Mouse (Mus musculus): Measurements from ENCODE around the gene H2-DMb2. TPM values are rescaled to one million over a fixed set of nuclear protein-coding genes. Genes with fewer than 3 reads are reported as not detected.

H2-DMb2 gene
- polyA plus RNA-seq, 1 experiment = 123 TPM

DNA sequence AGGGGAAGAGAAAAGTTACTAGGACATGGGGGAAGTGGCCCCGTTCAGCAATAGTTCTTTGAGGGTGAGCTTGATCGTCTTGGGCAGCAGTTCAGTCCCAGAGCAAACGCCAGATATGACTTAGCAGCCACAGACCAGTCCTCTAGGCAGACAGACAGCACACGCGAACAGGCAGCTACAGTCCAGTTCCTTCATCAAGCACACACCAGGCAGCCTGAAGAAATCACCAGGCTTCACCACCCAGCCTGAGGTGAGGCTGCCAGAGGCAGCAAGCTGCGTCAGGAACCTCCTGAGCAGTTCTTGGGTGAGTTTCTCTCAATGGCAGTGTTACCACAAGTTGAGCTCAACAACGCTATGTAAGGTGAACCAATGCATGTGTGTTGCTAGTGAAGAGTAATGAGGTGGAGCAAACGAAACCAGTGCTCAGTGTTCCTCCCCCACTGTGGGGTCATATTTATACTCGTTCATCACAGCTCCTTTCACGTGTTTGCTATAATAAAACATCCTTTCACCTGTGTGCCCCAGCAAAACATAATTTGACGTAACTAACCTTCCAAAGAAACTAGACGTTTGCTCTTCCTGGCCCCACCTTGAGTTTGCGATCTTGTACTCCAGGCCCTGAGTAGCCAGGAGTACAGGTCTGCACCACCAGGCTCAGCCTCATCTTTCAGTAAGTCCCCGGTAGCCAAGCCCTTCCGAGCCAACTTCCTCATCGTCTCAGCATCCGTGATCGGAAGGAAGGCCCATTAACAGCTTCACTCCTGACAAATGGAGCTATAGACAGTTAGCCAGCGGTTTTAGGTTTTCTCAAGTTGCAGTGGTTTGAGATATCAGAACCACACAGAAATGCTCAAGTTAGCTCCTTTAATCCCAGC, 12.8 kb upstream of the H2-DMb2 start:
- peak overlapping the region; percentile 79; the same call in 1 of the 2 replicates for H3K27ac ChIP-seq (ENCODE audit: control insufficient read depth, insufficient read depth, low read length)
- DNase-seq = no peak
- H3K4me1 ChIP-seq (replicated peaks; ENCODE audit: control insufficient read depth, insufficient read depth, low read length) = peaks cover 41% of the 10 kb centered on the region
- no peaks in the 10 kb centered on the region for H3K27me3 ChIP-seq (ENCODE audit: control insufficient read depth, insufficient read depth, low read length)
- TF ChIP-seq POLR2A (IDR thresholded peaks at IDR 0.05; ENCODE audit: control insufficient read depth, extremely low read depth, insufficient read depth, low read length, poor library complexity) (no peak), CTCF (IDR thresholded peaks at IDR 0.05; ENCODE audit: borderline replicate concordance, control insufficient read depth, extremely low read depth, insufficient read depth, low read length, poor library complexity) (no peak)
- no peaks in the 10 kb centered on the region for H3K36me3 ChIP-seq (ENCODE audit: control insufficient read depth, insufficient read depth, low read length)
- no peak overlapping the region for H3K4me3 ChIP-seq (ENCODE audit: control insufficient read depth, insufficient read depth, low read length)
- 64% methylated on average over 19 of the region's 19 CpGs for WGBS

DNA sequence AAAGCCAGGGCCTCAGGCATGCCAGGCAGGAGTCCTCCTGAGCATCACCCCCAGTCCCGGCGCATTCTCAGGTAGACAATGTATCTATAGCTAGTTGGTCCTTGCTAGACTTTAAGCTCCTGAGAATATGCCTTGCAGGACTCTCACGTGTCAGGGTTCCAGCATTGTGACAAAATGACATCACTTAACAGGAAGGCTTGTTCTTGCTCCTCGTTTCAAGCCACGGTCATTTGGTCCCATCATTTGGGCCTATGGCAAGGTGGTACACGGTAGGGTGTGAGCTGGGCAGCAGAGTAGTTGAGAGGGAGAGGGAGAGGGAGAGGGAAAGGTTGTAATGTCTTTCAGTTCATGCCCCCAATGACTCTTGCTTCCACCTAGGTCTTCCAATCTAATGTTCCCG, 11.2 kb upstream of the H2-DMb2 start:
- H3K27me3 ChIP-seq (ENCODE audit: control insufficient read depth, insufficient read depth, low read length) = no peaks in the 10 kb centered on the region
- no peak for TF ChIP-seq POLR2A (IDR thresholded peaks at IDR 0.05; ENCODE audit: control insufficient read depth, extremely low read depth, insufficient read depth, low read length, poor library complexity)
- TF ChIP-seq CTCF (IDR thresholded peaks at IDR 0.05; ENCODE audit: borderline replicate concordance, control insufficient read depth, extremely low read depth, insufficient read depth, low read length, poor library complexity) = no peak
- WGBS = 91% methylated on average over 7 of the region's 7 CpGs
- peaks cover 51% of the 10 kb centered on the region for H3K4me1 ChIP-seq (replicated peaks; ENCODE audit: control insufficient read depth, insufficient read depth, low read length)
- no peak for DNase-seq
- H3K27ac ChIP-seq (ENCODE audit: control insufficient read depth, insufficient read depth, low read length) = no peak overlapping the region
- no peak overlapping the region for H3K4me3 ChIP-seq (ENCODE audit: control insufficient read depth, insufficient read depth, low read length)
- no peaks in the 10 kb centered on the region for H3K36me3 ChIP-seq (ENCODE audit: control insufficient read depth, insufficient read depth, low read length)

DNA sequence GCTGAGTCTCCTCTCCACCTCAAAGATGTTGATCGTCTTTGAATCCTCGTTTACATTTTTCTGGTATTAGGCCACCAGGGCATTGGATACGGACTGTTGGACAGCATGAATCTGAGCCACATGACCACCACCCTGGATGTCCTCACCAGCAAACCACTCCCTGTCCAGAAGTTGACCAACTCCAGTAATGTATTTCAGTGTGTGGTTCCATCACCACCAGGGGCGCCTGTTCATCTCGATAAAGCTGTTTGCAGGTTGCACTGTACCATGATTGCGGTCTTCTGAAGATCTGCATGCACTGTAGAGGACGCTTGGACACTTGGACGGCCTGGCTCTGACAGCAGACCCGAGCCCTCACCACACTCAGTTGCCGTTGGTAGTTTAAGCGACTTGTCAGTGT, 9.8 kb upstream of the H2-DMb2 start:
- no peaks in the 10 kb centered on the region for H3K27me3 ChIP-seq (ENCODE audit: control insufficient read depth, insufficient read depth, low read length)
- no peak for TF ChIP-seq POLR2A (IDR thresholded peaks at IDR 0.05; ENCODE audit: control insufficient read depth, extremely low read depth, insufficient read depth, low read length, poor library complexity)
- TF ChIP-seq CTCF (IDR thresholded peaks at IDR 0.05; ENCODE audit: borderline replicate concordance, control insufficient read depth, extremely low read depth, insufficient read depth, low read length, poor library complexity) = peak; percentile 33; the same call in 1 of the 2 replicates
- H3K4me3 ChIP-seq (ENCODE audit: control insufficient read depth, insufficient read depth, low read length) = no peak overlapping the region
- no peak for DNase-seq
- H3K36me3 ChIP-seq (ENCODE audit: control insufficient read depth, insufficient read depth, low read length) = no peaks in the 10 kb centered on the region
- H3K4me1 ChIP-seq (replicated peaks; ENCODE audit: control insufficient read depth, insufficient read depth, low read length) = peaks cover 41% of the 10 kb centered on the region
- H3K27ac ChIP-seq (ENCODE audit: control insufficient read depth, insufficient read depth, low read length) = no peak overlapping the region
- WGBS = 89% methylated on average over 11 of the region's 11 CpGs

DNA sequence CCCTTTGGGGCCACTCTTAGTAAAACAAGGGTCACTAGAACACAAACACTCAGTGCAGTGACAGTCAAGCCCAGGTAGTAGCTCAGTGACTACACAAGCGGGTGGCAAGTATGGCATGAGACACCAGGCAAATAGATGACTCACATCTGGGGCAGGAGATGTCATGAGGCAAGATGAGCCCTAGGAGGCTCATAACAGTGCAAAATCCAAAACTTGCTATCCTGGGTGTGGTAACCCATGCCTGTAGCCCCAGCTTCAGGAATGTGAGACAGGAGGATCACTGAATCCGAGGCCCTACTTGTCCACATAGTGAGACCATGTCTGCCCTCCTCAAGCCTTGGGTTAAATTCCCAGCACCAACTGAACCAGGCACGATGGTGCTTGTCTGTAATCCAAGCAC, 8.7 kb upstream of the H2-DMb2 start:
- DNase-seq = no peak
- H3K27me3 ChIP-seq (ENCODE audit: control insufficient read depth, insufficient read depth, low read length) = no peaks in the 10 kb centered on the region
- no peaks in the 10 kb centered on the region for H3K36me3 ChIP-seq (ENCODE audit: control insufficient read depth, insufficient read depth, low read length)
- 93% methylated on average over 3 of the region's 3 CpGs for WGBS
- TF ChIP-seq POLR2A (IDR thresholded peaks at IDR 0.05; ENCODE audit: control insufficient read depth, extremely low read depth, insufficient read depth, low read length, poor library complexity) = no peak
- no peak for TF ChIP-seq CTCF (IDR thresholded peaks at IDR 0.05; ENCODE audit: borderline replicate concordance, control insufficient read depth, extremely low read depth, insufficient read depth, low read length, poor library complexity)
- no peak overlapping the region for H3K4me3 ChIP-seq (ENCODE audit: control insufficient read depth, insufficient read depth, low read length)
- peaks cover 31% of the 10 kb centered on the region for H3K4me1 ChIP-seq (replicated peaks; ENCODE audit: control insufficient read depth, insufficient read depth, low read length)
- H3K27ac ChIP-seq (ENCODE audit: control insufficient read depth, insufficient read depth, low read length) = no peak overlapping the region

DNA sequence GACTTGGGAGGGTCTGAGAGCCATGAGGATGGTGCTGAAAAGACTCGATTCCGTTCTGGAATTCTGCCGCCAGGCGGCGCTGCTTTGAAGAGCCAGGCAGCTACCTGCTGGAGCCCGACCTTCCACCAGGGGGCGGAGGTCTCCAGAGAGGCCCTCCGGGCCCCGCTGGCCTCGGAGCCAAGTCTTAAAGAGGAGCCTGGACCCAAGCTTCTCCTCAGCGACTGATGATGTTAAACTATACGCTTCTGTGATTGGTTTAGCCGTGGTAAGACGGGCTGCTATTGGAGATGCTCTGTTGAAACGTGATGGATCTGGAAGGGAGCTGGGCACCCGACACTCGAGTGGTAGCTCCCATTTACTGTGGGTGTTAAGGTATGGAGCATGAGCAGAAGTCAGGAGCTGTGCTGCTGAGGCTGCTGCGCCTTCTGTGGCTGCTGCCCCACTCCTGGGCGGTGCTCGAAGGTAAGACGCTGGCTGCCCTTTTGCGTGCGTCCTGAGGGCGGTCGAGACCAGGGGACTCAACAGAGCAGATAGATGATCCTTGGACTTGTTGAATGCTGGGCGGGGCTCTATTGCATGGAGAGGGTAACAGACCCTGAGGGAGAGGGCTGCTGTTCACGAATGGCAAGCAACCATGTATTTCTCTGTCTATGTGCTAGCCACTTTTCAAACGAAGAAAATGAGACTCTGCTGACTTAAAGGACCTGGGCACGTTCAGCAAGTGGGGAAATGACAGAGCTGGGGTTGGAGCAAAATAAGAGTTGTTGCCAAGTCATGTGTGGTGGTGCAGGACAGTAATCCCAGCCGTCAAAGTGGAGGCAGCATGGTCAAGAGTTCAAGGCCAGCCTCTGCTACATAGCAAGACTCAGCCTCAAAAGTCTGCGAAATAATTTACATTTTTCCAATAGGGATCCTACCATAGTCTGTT, 7.5 kb upstream of the H2-DMb2 start:
- Histone ChIP-seq H3K36me3 (ENCODE audit: control insufficient read depth, insufficient read depth, low read length) (no peaks in the 10 kb centered on the region), H3K27me3 (ENCODE audit: control insufficient read depth, insufficient read depth, low read length) (no peaks in the 10 kb centered on the region), H3K4me1 (replicated peaks; ENCODE audit: control insufficient read depth, insufficient read depth, low read length) (peaks cover 21% of the 10 kb centered on the region), H3K27ac (ENCODE audit: control insufficient read depth, insufficient read depth, low read length) (peak overlapping the region; percentile 0; the same call in 1 of the 2 replicates), H3K4me3 (ENCODE audit: control insufficient read depth, insufficient read depth, low read length) (peak overlapping the region; percentile 51)
- 4% methylated on average over 31 of the region's 31 CpGs for WGBS
- DNase-seq = peak; percentile 99
- TF ChIP-seq CTCF (IDR thresholded peaks at IDR 0.05; ENCODE audit: borderline replicate concordance, control insufficient read depth, extremely low read depth, insufficient read depth, low read length, poor library complexity) (peak; percentile 100), POLR2A (IDR thresholded peaks at IDR 0.05; ENCODE audit: control insufficient read depth, extremely low read depth, insufficient read depth, low read length, poor library complexity) (0 out of 2 replicates have a peak, but pooled peaks have one; percentile 27)

DNA sequence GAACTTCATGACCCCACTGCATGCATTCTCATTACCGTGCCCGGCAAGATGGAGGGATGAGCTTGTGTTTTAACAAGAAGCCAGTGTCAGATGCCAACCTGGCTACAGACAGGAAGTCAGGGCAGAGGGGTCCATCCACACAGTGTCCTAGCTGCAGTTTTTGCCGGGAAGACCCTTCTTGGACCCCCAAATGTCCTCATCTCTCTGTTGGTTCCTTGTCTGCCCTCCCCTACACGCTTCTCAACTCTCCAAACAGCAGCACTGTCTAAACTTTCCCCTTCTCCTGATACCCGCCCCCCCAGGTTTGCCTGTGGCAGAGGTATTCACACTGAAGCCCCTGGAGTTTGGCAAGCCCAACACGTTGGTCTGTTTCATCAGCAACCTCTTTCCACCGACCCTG, 5.5 kb upstream of the H2-DMb2 start:
- WGBS = 93% methylated on average over 7 of the region's 7 CpGs
- Histone ChIP-seq H3K27me3 (ENCODE audit: control insufficient read depth, insufficient read depth, low read length) (no peaks in the 10 kb centered on the region), H3K27ac (ENCODE audit: control insufficient read depth, insufficient read depth, low read length) (no peak overlapping the region), H3K36me3 (ENCODE audit: control insufficient read depth, insufficient read depth, low read length) (no peaks in the 10 kb centered on the region), H3K4me1 (replicated peaks; ENCODE audit: control insufficient read depth, insufficient read depth, low read length) (peaks cover 22% of the 10 kb centered on the region), H3K4me3 (ENCODE audit: control insufficient read depth, insufficient read depth, low read length) (no peak overlapping the region)
- no peak for TF ChIP-seq POLR2A (IDR thresholded peaks at IDR 0.05; ENCODE audit: control insufficient read depth, extremely low read depth, insufficient read depth, low read length, poor library complexity)
- no peak for TF ChIP-seq CTCF (IDR thresholded peaks at IDR 0.05; ENCODE audit: borderline replicate concordance, control insufficient read depth, extremely low read depth, insufficient read depth, low read length, poor library complexity)
- DNase-seq = no peak

Measured in thymus, adult 2 months (tissue).